Mouse (Mus musculus): Measurements from ENCODE around the gene Arhgap10. TPM values are rescaled to one million over a fixed set of nuclear protein-coding genes. Genes with fewer than 3 reads are reported as not detected.

Arhgap10 gene
- polyA plus RNA-seq, 1 experiment from 2014 or later: 34.1 TPM

- Histone ChIP-seq H3K4me2 (no peak overlapping the region), H3K27ac (no peak overlapping the region), H3K4me1 (no peaks in the 10 kb centered on the region), H3K9me3 (replicated peaks) (no peaks in the 10 kb centered on the region), H3K4me3 (replicated peaks) (no peak overlapping the region), H3K36me3 (no peaks in the 10 kb centered on the region), H3K27me3 (no peaks in the 10 kb centered on the region), H3K9ac (no peak overlapping the region)
- ATAC-seq (replicated peaks; ENCODE audit: low FRiP score): peak; percentile 40; the same call in 1 of the 2 replicates
- WGBS: 59% methylated on average over 8 of the region's 8 CpGs
Measured at GRCm38 (mm10) chr8:77534358-77534992, 16.7 kb upstream of the Arhgap10 start.

GRCm38 (mm10) chr8:77526130-77526529 lies 8.4 kb upstream of the Arhgap10 start:
- no peaks in the 10 kb centered on the region for H3K9me3 ChIP-seq (replicated peaks)
- H3K9ac ChIP-seq: no peak overlapping the region
- H3K27me3 ChIP-seq: no peaks in the 10 kb centered on the region
- no peak for ATAC-seq (replicated peaks; ENCODE audit: low FRiP score)
- no peaks in the 10 kb centered on the region for H3K36me3 ChIP-seq
- H3K27ac ChIP-seq: no peak overlapping the region
- H3K4me1 ChIP-seq: peaks cover 21% of the 10 kb centered on the region
- H3K4me2 ChIP-seq: no peak overlapping the region
- no peak overlapping the region for H3K4me3 ChIP-seq (replicated peaks)
- WGBS: 80% methylated on average over 8 of the region's 8 CpGs

- no peaks in the 10 kb centered on the region for H3K27me3 ChIP-seq
- no peak overlapping the region for H3K4me3 ChIP-seq (replicated peaks)
- 95% methylated on average over 2 of the region's 2 CpGs for WGBS
- peaks cover 21% of the 10 kb centered on the region for H3K4me1 ChIP-seq
- H3K9ac ChIP-seq: no peak overlapping the region
- no peak overlapping the region for H3K4me2 ChIP-seq
- H3K9me3 ChIP-seq (replicated peaks): no peaks in the 10 kb centered on the region
- no peaks in the 10 kb centered on the region for H3K36me3 ChIP-seq
- H3K27ac ChIP-seq: peak overlapping the region; percentile 25; the same call in 1 of the 2 replicates
- ATAC-seq (replicated peaks; ENCODE audit: low FRiP score): no peak
Measured at GRCm38 (mm10) chr8:77524906-77525305, 7.2 kb upstream of the Arhgap10 start.

- WGBS: 39% methylated on average over 14 of the region's 14 CpGs
- peak overlapping the region; percentile 78 for H3K27ac ChIP-seq
Measured at GRCm38 (mm10) chr8:77524018-77524615, 6.4 kb upstream of the Arhgap10 start.

GRCm38 (mm10) chr8:77522984-77523383 lies 5.2 kb upstream of the Arhgap10 start:
- Histone ChIP-seq H3K27ac (peak overlapping the region; percentile 78; the same call in 1 of the 2 replicates), H3K9ac (no peak overlapping the region), H3K4me1 (peaks cover 32% of the 10 kb centered on the region), H3K4me3 (replicated peaks) (no peak overlapping the region), H3K9me3 (replicated peaks) (no peaks in the 10 kb centered on the region), H3K27me3 (no peaks in the 10 kb centered on the region), H3K4me2 (peak overlapping the region; percentile 15; the same call in 1 of the 2 replicates), H3K36me3 (no peaks in the 10 kb centered on the region)
- 47% methylated on average over 8 of the region's 8 CpGs for WGBS
- ATAC-seq (replicated peaks; ENCODE audit: low FRiP score): no peak

More at GRCm38 (mm10) chr8:77524018-77524615, 6.4 kb upstream of the Arhgap10 start:
- H3K9me3 ChIP-seq (replicated peaks): no peaks in the 10 kb centered on the region
- H3K4me3 ChIP-seq (replicated peaks): no peak overlapping the region
- peaks cover 26% of the 10 kb centered on the region for H3K4me1 ChIP-seq
- H3K4me2 ChIP-seq: peak overlapping the region; percentile 39
- H3K9ac ChIP-seq: no peak overlapping the region
- H3K36me3 ChIP-seq: no peaks in the 10 kb centered on the region
- ATAC-seq (replicated peaks; ENCODE audit: low FRiP score): peak; percentile 76
- H3K27me3 ChIP-seq: no peaks in the 10 kb centered on the region

GRCm38 (mm10) chr8:77521028-77521785 lies 3.5 kb upstream of the Arhgap10 start:
- ATAC-seq (replicated peaks; ENCODE audit: low FRiP score): no peak
- WGBS: 67% methylated on average over 8 of the region's 8 CpGs

GRCm38 (mm10) chr8:77520601-77521000 lies 2.8 kb upstream of the Arhgap10 start:
- H3K27ac ChIP-seq: no peak overlapping the region
- no peaks in the 10 kb centered on the region for H3K27me3 ChIP-seq
- H3K9me3 ChIP-seq (replicated peaks): no peaks in the 10 kb centered on the region
- no peaks in the 10 kb centered on the region for H3K36me3 ChIP-seq
- H3K9ac ChIP-seq: no peak overlapping the region
- H3K4me1 ChIP-seq: peaks cover 46% of the 10 kb centered on the region
- no peak for ATAC-seq (replicated peaks; ENCODE audit: low FRiP score)
- H3K4me2 ChIP-seq: no peak overlapping the region
- WGBS: 89% methylated on average over 4 of the region's 4 CpGs
- H3K4me3 ChIP-seq (replicated peaks): no peak overlapping the region

More at GRCm38 (mm10) chr8:77521028-77521785, 3.5 kb upstream of the Arhgap10 start:
- Histone ChIP-seq H3K27ac (no peak overlapping the region), H3K36me3 (no peaks in the 10 kb centered on the region), H3K4me3 (replicated peaks) (no peak overlapping the region), H3K9me3 (replicated peaks) (no peaks in the 10 kb centered on the region), H3K27me3 (no peaks in the 10 kb centered on the region), H3K4me2 (no peak overlapping the region), H3K9ac (no peak overlapping the region), H3K4me1 (peaks cover 40% of the 10 kb centered on the region)

- WGBS: 2% methylated on average over 33 of the region's 33 CpGs
- H3K4me2 ChIP-seq: peak overlapping the region; percentile 75
- H3K9me3 ChIP-seq (replicated peaks): no peaks in the 10 kb centered on the region
- no peak; the same call in 1 of the 2 replicates for ATAC-seq (replicated peaks; ENCODE audit: low FRiP score)
- no peaks in the 10 kb centered on the region for H3K36me3 ChIP-seq
- peak overlapping the region; percentile 67 for H3K4me3 ChIP-seq (replicated peaks)
- peak overlapping the region; percentile 90 for H3K27ac ChIP-seq
- H3K4me1 ChIP-seq: peaks cover 47% of the 10 kb centered on the region
- no peaks in the 10 kb centered on the region for H3K27me3 ChIP-seq
- peak overlapping the region; percentile 74 for H3K9ac ChIP-seq
Measured at GRCm38 (mm10) chr8:77518201-77519115, 705 bp upstream of the Arhgap10 start.

- Histone ChIP-seq H3K27me3 (no peaks in the 10 kb centered on the region), H3K9me3 (replicated peaks) (no peaks in the 10 kb centered on the region), H3K4me3 (replicated peaks) (peak overlapping the region; percentile 67), H3K4me1 (peaks cover 54% of the 10 kb centered on the region), H3K4me2 (peak overlapping the region; percentile 75), H3K36me3 (no peaks in the 10 kb centered on the region), H3K27ac (peak overlapping the region; percentile 90), H3K9ac (peak overlapping the region; percentile 74)
- peak; percentile 20; the same call in 1 of the 2 replicates for ATAC-seq (replicated peaks; ENCODE audit: low FRiP score)
- 3% methylated on average over 10 of the region's 10 CpGs for WGBS
Measured at GRCm38 (mm10) chr8:77516845-77517244, 908 bp downstream of the Arhgap10 start.

- Histone ChIP-seq H3K4me2 (peak overlapping the region; percentile 75), H3K27ac (no peak overlapping the region), H3K4me1 (peaks cover 57% of the 10 kb centered on the region), H3K4me3 (replicated peaks) (peak overlapping the region; percentile 67), H3K36me3 (no peaks in the 10 kb centered on the region), H3K27me3 (no peaks in the 10 kb centered on the region), H3K9ac (no peak overlapping the region), H3K9me3 (replicated peaks) (no peaks in the 10 kb centered on the region)
- no peak for ATAC-seq (replicated peaks; ENCODE audit: low FRiP score)
- 44% methylated on average over 8 of the region's 8 CpGs for WGBS
Measured at GRCm38 (mm10) chr8:77515786-77516185, 2.0 kb downstream of the Arhgap10 start.

- peak overlapping the region; percentile 75; the same call in 1 of the 2 replicates for H3K4me2 ChIP-seq
- WGBS: 90% methylated on average over 8 of the region's 8 CpGs
Measured at GRCm38 (mm10) chr8:77515201-77515600, 2.6 kb downstream of the Arhgap10 start.

More at GRCm38 (mm10) chr8:77515201-77515600, 2.6 kb downstream of the Arhgap10 start:
- Histone ChIP-seq H3K9ac (no peak overlapping the region), H3K36me3 (no peaks in the 10 kb centered on the region), H3K27ac (no peak overlapping the region), H3K9me3 (replicated peaks) (no peaks in the 10 kb centered on the region), H3K27me3 (no peaks in the 10 kb centered on the region), H3K4me1 (peaks cover 62% of the 10 kb centered on the region), H3K4me3 (replicated peaks) (no peak overlapping the region)
- ATAC-seq (replicated peaks; ENCODE audit: low FRiP score): no peak

Measured in kidney, embryonic 15.5 days (tissue).